Mouse (Mus musculus): ENCODE data around the gene Gm20532. TPM values are rescaled to one million over a fixed set of nuclear protein-coding genes. Genes with fewer than 3 reads are reported as not detected.

Gene Gm20532
- total RNA-seq, 1 experiment from 2014 or later: not detected

DNA sequence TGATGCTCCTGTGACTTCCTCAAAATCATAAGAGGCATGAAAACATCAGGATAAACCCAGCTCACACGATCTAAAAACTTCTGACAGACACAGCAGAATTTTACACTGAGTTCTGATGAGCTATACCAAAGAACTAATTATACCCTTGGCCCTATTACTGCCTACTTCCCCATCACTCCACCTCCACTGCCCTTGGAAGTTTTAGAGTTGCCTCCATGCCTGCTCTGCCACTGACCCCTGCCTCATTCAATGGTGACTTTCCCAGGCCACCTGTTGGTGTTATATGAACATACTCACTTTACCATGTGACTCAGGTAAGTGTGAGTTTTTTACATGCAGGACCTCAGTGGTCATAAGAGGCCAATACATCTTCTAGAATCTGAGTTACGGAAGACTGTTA, 71.0 kb downstream of the Gm20532 start:
- ATAC-seq (replicated peaks in 1 of 2; ENCODE audit: insufficient read depth in 1 of 2, low FRiP score in 2 of 2, low TSS enrichment in 1 of 2, low read depth in 1 of 2, poor library complexity in 2 of 2, severe bottlenecking in 2 of 2): no peak

DNA sequence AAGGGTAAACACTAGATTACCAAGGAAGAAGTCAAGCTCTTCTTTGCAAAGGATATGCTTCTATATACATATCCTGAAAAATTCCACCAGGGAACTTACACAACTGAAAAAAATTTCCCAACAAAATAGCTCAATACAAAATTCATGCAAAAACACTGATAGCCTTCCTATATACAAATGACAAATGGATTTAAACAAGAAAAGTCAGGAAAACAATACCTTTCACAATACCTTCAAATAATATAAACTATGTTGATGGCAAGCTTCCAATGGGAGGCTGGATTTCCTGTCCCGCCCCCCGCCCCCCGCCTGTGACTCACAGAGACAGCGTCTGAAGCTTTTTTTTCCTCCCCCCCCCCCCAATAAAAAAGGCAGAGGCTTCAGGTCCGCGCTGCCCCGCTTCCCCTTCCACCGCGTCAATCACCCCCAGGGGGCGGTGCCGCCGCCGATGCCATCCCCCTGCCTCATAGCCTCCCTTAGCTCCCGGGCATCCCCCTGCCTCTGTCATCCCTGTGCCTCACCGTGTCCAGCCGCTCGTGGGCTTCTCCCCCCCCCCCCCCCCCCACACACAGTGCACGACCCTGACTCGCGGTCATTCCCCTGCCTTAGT, 74.8 kb downstream of the Gm20532 start:
- ATAC-seq (replicated peaks in 1 of 2; ENCODE audit: insufficient read depth in 1 of 2, low FRiP score in 2 of 2, low TSS enrichment in 1 of 2, low read depth in 1 of 2, poor library complexity in 2 of 2, severe bottlenecking in 2 of 2): peak; percentile 58 to 59

- no peak for ATAC-seq (replicated peaks in 1 of 2; ENCODE audit: insufficient read depth in 1 of 2, low FRiP score in 2 of 2, low TSS enrichment in 1 of 2, low read depth in 1 of 2, poor library complexity in 2 of 2, severe bottlenecking in 2 of 2)
Measured at GRCm38 (mm10) chr2:26661768-26662508, 75.5 kb downstream of the Gm20532 start.

GRCm38 (mm10) chr2:26662509-26662882, 76.1 kb downstream of the Gm20532 start:
- no peak for ATAC-seq (replicated peaks in 1 of 2; ENCODE audit: insufficient read depth in 1 of 2, low FRiP score in 2 of 2, low TSS enrichment in 1 of 2, low read depth in 1 of 2, poor library complexity in 2 of 2, severe bottlenecking in 2 of 2)

GRCm38 (mm10) chr2:26663112-26663511, 76.7 kb downstream of the Gm20532 start:
- 0 out of 4 replicates have a peak, but pooled peaks of 1 of the 2 experiments have one; percentile 21 for ATAC-seq (replicated peaks in 1 of 2; ENCODE audit: insufficient read depth in 1 of 2, low FRiP score in 2 of 2, low TSS enrichment in 1 of 2, low read depth in 1 of 2, poor library complexity in 2 of 2, severe bottlenecking in 2 of 2)

DNA sequence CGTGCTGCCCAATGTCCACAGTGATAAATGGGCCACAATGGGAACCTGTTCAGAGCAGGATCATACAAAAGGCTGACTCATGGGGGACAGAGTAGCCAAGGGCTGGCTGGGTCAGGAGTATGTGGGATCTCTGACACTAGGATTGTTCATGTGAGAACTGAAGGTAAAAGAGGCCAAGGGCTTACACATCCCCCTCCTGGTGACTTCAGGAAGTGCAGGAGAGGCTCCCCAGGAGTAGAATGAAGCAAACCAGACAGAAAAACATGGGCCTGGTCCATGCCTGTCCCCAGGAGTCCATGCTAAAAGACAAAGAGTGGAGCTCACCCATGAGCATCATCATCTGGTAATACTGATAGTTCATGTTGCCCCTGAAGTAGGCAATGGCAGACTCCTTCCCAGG, 77.1 kb downstream of the Gm20532 start:
- peak; percentile 75 to 77 for ATAC-seq (replicated peaks in 1 of 2; ENCODE audit: insufficient read depth in 1 of 2, low FRiP score in 2 of 2, low TSS enrichment in 1 of 2, low read depth in 1 of 2, poor library complexity in 2 of 2, severe bottlenecking in 2 of 2)

DNA sequence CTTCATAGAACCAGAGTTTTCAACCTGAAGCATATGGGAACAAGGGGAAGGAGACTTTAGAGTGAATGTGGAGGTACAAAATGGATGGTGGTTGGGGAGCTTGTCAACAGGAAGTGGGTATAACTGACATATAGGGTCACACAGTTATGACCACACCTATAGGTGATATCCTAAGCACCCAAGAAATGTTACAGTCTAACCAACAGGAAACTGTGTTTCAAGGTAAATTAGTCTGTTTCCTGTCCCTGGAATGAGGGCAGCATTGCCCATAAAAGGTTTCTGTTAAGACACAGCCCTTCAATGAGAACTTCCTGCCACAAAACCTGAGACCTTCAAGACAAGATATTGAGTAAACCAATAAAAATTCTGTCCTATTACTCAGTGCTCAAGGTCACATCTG, 82.3 kb downstream of the Gm20532 start:
- peak; percentile 32 to 66; a peak in 2 of 4 replicates for ATAC-seq (replicated peaks in 1 of 2; ENCODE audit: insufficient read depth in 1 of 2, low FRiP score in 2 of 2, low TSS enrichment in 1 of 2, low read depth in 1 of 2, poor library complexity in 2 of 2, severe bottlenecking in 2 of 2)

DNA sequence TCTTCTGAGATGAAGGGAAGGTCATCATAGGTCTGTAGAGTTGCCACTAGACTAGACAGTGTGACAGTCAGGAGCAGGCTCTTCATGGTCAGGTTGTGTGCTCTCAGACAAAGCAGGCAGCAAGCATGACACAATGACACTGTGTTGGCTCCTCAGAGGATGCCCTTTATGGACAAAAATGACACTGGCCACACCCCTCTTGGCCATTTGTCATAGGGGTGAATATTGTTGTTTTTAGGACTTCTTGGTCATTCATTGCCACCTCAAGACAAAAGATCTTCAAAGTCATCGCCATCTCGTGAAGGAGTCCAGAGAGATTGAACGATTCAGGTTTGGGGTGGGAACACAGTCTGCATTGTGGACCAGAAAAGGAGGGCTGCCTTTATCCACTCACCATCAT, 84.7 kb downstream of the Gm20532 start, which contains the start of gene Lcn4:
Lcn4 (minus strand) TSS at position 101 of the 400 bp plus-strand sequence.
- ATAC-seq (replicated peaks in 1 of 2; ENCODE audit: insufficient read depth in 1 of 2, low FRiP score in 2 of 2, low TSS enrichment in 1 of 2, low read depth in 1 of 2, poor library complexity in 2 of 2, severe bottlenecking in 2 of 2): no peak

Other genes starting within 250 kb of the Gm20532 start
- gene Dnlz, start 234.5 kb upstream of the Gm20532 start, total RNA-seq (2017): 6.4 and 11.1 TPM in 2 replicates
- gene Card9, start 225.7 kb upstream of the Gm20532 start, total RNA-seq (2017): 13.4 and 20.8 TPM in 2 replicates
- gene Snapc4, start 206.0 kb upstream of the Gm20532 start, total RNA-seq (2017): 44.4 and 48.7 TPM in 2 replicates
- 39.1 and 60.1 TPM in 2 replicates for gene Entr1, start 197.3 kb upstream of the Gm20532 start, total RNA-seq (2017)
- 56.2 and 66.3 TPM in 2 replicates for gene Pmpca, start 197.3 kb upstream of the Gm20532 start, total RNA-seq (2017)
- gene Inpp5e, start 177.4 kb upstream of the Gm20532 start, total RNA-seq (2017): 11.7 and 17.3 TPM in 2 replicates
- gene Sec16a, start 141.4 kb upstream of the Gm20532 start, total RNA-seq (2017): 30.8 and 50.0 TPM in 2 replicates
- 21.6 and 23.7 TPM in 2 replicates for gene Notch1, start 70.0 kb upstream of the Gm20532 start, total RNA-seq (2017)
- gene Egfl7, start 6.6 kb upstream of the Gm20532 start, total RNA-seq (2017): 145 and 179 TPM in 2 replicates
- 49.6 and 81.5 TPM in 2 replicates for gene Agpat2, start 17.8 kb downstream of the Gm20532 start, total RNA-seq (2017)
- 28.3 and 57.6 TPM in 2 replicates for gene Fam69b, start 41.8 kb downstream of the Gm20532 start, total RNA-seq (2017)
- not detected in 2 replicates for gene Lcn4, start 84.6 kb downstream of the Gm20532 start, total RNA-seq (2017)